Mouse (Mus musculus): ENCODE data around the gene Zmiz1.

The Zmiz1 gene

DNA sequence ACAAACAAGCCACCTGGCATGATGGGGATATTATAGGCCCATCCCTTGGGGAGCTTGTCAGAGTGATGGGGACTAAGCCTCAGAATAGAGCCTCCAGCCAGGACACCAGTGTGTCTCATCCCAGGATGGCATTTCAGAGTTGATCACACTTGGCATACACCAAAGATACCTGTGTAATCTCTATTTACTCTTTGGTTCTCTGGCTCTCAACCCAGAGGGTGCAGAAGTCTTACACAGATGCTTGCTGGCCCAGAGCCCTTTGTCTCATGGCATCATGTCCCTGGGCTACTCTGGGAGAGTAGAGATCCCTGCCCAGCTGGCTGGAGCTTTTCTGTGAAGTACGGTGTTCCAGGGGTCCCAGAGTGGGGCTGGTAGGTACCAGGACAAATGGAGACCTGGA is 78.4 kb downstream of the Zmiz1 start:
- DNase-seq (ENCODE audit: low spot score), result no peak

GRCm38 (mm10) chr14:25538522-25538921 is 79.5 kb downstream of the Zmiz1 start:
- DNase-seq (ENCODE audit: low spot score), result no peak

DNA sequence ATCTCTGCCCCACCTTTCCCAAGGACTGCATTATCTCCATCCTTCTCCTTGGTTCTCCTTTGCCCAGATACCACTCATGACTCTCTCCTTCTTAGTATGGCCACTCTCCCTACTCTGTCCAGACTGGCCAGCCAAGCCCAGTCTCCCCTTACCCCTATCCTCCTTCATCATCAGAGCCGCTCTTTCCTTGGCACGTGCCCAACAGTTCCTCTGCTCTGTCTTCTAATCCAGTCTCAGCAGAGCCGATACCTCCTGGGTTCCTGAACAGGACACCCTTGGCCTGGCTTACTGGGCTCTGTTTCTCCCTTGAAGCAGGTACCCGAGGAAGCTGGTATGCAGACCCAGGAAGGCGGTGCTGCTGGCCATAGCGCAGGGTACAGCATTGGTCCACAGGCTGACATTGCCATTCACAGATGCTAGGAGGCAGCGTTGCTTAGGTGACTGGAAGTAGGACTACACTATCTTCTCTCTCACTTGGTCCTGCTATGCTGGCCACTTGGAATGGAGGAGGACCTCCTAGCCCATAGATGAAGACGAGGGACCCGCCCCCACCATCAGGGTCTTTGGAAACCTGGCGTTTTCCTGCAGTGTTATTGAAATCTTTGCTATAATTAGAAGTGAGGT is 80.6 kb downstream of the Zmiz1 start:
- DNase-seq (ENCODE audit: low spot score), result no peak

GRCm38 (mm10) chr14:25540172-25540571 is 81.2 kb downstream of the Zmiz1 start:
- DNase-seq (ENCODE audit: low spot score), result no peak

GRCm38 (mm10) chr14:25541213-25541612 is 82.2 kb downstream of the Zmiz1 start:
- DNase-seq (ENCODE audit: low spot score), result no peak

GRCm38 (mm10) chr14:25543098-25543497 is 84.1 kb downstream of the Zmiz1 start:
- DNase-seq (ENCODE audit: low spot score), result no peak

DNA sequence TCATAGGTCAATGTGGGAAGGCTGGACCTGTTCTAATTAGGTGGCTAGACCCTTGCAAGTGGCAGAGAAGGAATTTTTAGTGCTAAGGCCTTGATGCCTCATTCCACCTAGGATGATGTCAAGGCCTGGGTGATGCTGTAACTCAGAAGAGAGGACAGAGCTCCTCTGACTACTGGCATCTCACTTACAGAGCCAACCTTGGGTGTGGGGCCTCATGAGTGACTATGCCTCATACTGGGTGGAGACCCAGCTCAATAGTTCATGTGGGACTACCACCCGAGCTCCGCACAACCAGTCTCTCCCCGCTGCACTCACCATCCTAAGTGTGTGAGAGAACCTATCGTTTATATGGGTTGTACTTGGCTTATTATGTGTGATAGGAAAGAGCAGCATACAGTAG is 84.9 kb downstream of the Zmiz1 start:
- DNase-seq (ENCODE audit: low spot score), result no peak

DNA sequence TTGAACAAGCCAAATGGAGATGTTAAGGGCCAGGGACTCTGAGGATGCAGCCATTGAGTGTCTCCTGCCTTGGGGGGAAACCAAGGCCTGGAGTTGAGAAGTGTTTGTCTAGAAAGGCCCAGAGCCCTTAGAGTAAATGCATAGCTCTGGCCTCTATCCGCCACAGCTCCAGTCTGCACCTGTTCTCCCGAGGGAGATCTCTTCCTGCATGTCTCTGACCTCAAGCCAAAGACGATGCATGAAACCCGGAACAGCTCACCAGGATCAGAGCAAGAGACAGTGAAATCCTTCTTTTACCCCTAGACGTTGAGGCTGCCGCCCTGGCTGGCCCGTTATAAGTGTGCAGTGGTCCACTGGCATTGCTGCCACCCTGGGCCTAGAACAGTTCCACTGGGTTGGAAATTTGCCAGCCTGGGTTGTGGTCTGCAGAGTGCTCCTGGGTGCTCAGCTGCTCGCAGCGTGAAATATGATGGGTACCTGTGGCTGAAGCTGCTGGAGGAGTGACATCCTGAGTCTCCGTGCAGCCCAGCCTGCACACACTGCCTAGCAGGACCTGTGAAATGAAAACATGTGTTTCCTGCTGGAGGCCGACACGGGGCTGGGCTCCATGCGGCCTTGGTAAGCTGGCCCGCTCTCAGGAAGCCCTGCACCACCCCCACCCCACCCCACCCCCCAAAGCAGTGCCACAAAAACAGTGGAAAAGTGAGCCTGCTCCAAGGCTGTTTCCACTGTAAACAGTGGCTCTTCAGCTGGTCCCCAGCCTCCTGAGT is 88.1 kb downstream of the Zmiz1 start:
- DNase-seq (ENCODE audit: low spot score), result no peak

GRCm38 (mm10) chr14:25547882-25548281 is 88.9 kb downstream of the Zmiz1 start:
- DNase-seq (ENCODE audit: low spot score), result no peak

GRCm38 (mm10) chr14:25548650-25549049 is 89.7 kb downstream of the Zmiz1 start:
- no peak for DNase-seq (ENCODE audit: low spot score)

DNA sequence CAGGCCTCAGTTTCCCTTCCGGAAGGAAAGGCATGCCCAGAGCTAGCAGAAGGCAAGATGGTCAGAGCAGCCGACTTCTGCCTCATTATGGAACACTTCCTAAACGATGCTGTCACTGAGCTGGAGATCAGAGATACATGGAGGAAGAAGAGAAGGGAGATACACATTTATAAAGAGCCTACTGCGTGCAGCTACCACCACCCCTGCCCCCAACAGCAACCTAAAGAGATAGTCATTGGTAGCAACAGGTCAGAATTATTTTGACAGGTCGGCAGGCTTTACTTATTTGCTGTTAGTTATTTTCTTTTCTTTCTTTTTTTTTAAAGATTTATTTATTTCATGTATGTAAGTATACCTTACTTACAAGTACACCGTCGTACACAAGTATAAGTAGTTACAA is 90.1 kb downstream of the Zmiz1 start:
- no peak for DNase-seq (ENCODE audit: low spot score)

DNA sequence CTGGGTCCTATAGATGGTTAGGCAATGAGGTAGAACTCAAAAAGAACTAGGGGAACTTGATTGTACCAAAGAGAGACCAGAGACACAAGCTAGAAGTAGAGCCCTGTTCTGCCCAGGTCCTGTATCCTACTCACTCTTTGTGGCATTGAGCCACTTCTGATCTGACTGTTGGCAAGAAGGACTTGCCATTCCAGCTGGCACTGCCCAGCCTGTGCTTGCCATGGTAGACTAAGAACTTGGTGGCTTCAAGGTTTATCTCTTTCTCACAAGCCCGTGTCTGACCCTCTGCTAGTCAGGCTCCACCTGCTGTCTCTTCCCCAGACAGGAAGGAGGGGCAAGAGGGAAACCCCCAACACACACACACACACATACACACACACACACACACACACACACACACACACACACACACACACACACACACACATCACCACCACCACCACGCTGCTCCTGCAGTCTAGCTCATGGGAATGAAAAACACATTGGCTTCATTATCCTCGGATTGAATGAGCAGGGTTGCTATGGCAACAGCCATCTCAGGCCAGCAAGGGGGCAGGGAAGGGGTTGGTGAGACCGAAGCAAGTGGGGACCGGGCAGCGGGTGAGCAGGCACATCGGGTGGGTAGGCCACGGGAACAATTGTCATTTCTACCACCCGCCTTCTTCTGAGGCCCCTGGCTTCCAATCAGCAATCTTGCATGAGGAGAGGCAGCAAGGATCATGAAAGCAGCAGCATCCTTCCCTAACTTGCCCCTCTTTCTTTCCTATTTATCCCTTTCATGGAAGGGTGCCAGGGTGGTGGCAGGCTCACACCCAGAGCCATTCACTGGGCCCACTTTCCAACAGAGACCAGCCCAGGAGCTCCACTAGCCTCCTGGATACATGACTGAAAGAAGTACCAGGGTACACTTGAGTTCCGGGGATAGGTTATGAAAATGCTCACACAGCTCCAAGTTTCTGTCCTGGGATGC is 91.2 kb downstream of the Zmiz1 start:
- DNase-seq (ENCODE audit: low spot score), result no peak

GRCm38 (mm10) chr14:25551731-25552130 is 92.7 kb downstream of the Zmiz1 start:
- no peak for DNase-seq (ENCODE audit: low spot score)

DNA sequence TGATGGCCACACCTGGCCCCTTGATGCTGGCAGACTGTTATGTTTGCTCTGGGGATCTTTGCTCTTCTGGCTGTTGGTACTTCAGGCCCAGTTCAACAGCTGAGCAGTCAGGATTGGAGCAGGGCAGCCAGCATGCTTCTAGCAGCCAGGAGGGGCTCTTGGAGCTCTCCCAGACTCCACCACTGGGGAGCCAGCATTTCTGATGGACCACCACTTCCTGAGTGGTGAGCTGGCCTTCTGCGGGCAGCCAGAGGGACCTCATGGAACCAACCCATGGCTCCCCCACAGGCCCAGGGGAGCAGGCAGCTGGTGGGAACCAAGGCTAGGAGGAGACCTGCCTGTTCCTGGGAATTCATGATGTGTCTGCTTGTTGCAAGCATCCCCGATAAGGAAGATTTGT is 94.4 kb downstream of the Zmiz1 start:
- DNase-seq (ENCODE audit: low spot score), result no peak

DNA sequence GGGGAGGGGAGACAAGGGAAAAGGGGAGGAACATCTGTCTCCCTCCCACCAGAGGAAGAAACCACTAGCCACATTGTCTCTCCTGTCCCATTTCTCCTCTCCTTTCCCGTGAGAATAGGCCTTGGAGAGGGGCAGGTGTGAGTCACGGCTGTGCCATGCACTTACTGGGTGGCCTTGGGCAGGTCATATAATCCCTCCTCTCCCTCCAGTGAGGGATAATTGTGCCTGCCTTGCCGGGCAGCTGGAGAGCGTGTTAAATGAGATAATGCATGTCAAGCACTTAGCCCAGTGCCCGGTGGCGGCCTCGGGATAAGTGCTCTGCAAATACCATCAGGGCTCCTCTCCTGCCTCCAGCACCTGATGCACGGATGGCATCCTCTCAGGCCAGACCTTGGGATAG is 95.8 kb downstream of the Zmiz1 start:
- DNase-seq (ENCODE audit: low spot score), result no peak

GRCm38 (mm10) chr14:25555291-25555781 is 96.4 kb downstream of the Zmiz1 start:
- no peak for DNase-seq (ENCODE audit: low spot score)

DNA sequence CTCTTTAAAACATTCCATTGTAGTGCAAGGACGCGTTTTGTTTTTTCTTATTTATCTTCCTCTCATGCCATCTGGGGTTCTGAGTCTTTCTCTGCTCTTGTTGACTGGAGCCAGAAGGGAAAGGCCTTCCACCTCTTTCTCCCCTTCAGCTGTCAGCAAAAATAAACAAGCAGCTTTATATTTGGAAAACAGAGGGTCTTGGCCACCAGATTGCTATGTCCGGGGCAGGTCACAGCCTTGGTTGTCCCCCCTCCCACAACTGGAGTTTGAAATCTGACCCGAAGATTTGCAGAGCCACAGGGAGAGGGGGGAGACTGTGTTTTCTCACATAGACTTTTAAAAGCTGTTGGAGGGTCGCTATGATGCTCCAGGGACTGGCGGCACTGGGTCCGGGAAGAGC is 96.9 kb downstream of the Zmiz1 start:
- no peak for DNase-seq (ENCODE audit: low spot score)

DNA sequence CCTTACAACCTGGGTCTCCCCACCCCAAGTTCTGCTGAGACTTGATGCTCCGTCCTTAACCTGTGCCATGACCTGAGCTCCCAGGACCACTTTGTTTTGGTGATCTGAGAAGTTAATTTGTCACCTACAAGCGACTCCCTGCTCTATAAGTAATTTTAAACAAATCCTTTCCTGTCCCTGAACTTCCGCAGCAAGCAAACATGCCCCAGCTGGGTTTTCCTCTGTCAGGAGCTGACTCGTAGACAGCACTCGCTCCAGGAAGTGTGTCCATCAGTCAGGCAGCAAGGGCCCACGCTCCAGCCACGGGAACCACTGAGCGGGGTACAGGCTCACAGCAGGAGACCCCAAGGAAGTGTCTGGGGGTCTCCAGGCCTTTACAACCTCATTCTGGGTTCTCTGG is 98.0 kb downstream of the Zmiz1 start:
- DNase-seq (ENCODE audit: low spot score), result no peak

- DNase-seq (ENCODE audit: low spot score), result no peak
These were observed 99.5 kb downstream of the Zmiz1 start for GRCm38 (mm10) chr14:25558479-25558878.

GRCm38 (mm10) chr14:25559907-25560306 is 100.9 kb downstream of the Zmiz1 start:
- DNase-seq (ENCODE audit: low spot score), result no peak

DNA sequence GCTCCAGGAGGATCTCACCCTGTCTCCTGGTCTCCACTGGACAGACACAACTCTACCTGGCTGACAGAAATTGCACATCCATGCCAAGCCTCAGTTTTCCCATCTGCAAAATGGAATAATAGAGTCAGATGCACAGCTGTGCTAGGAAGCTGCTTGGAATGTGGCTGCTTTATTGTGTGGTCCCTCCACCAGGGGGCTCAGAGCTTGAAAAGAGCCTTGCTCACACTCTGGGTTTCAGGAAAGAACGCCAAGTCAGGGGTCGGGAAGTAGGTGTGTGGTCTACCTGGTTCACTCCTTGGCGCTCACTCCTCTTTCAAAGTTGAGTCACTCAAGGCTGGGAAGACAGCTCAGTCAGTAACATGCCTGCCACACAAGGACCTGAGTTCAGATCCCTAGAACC is 101.9 kb downstream of the Zmiz1 start:
- no peak for DNase-seq (ENCODE audit: low spot score)

DNA sequence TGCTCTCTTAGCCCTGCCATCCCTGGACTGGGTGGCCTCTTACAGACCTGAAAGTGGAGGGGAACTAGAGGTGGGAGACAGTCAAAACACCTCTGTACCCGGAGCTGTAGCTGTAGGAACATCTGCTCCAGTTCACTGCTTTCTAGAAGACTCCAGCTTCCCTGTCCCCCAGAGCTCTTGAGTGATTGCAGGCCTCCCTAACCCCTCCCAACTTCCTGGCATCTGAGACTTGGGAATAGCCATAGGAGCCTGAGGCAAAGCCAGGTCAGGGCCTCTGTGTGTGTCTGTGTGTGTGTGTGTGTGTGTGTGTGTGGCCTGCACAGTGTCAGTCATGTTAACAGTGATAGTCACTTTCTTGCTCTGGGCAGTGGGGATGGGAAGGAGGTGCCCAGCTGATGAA is 102.7 kb downstream of the Zmiz1 start:
- DNase-seq (ENCODE audit: low spot score), result no peak

GRCm38 (mm10) chr14:25562447-25562846 is 103.5 kb downstream of the Zmiz1 start:
- no peak for DNase-seq (ENCODE audit: low spot score)
